Mouse (Mus musculus) limb, embryonic 13.5 days (tissue): ENCODE data around the gene Spag6. TPM values are rescaled to one million over a fixed set of nuclear protein-coding genes. Genes with fewer than 3 reads are reported as not detected.

Experiments used
- ATAC-seq: fragments of 200-750 bp; cut with Nextera tagmentation; 2 replicates; pipeline ENCODE4 v1.8.0; 2017; ENCODE audit warnings: low read depth, moderate number of reproducible peaks, moderate TSS enrichment; ENCODE audit not compliant: low FRiP score
- H3K27ac ChIP-seq: fragments of 300-500 bp; sonication (generic); 2 replicates; pipeline ENCODE4 v1.5.1; 2015; ENCODE audit warnings: inconsistent platforms, mild to moderate bottlenecking, moderate library complexity
- H3K27me3 ChIP-seq: fragments of 300-500 bp; sonication (generic); 2 replicates; pipeline ENCODE4 v1.6.1; 2015; ENCODE audit warnings: mild to moderate bottlenecking, inconsistent platforms
- H3K36me3 ChIP-seq: fragments of 300-500 bp; sonication (generic); 2 replicates; pipeline ENCODE4 v1.6.1; 2015; ENCODE audit warnings: inconsistent platforms, mild to moderate bottlenecking, moderate library complexity
- H3K4me1 ChIP-seq: fragments of 300-500 bp; sonication (generic); 2 replicates; pipeline ENCODE4 v1.6.1; 2015; ENCODE audit warnings: inconsistent platforms
- H3K4me2 ChIP-seq: fragments of 300-500 bp; sonication (generic); replicated peaks from 2 replicates; pipeline ENCODE4 v1.6.1; 2015; ENCODE audit warnings: inconsistent platforms, mild to moderate bottlenecking, moderate library complexity
- H3K4me3 ChIP-seq: fragments of 300-500 bp; sonication (generic); 2 replicates; pipeline ENCODE4 v1.5.1; 2015; ENCODE audit warnings: moderate library complexity, mild to moderate bottlenecking, inconsistent platforms
- H3K9ac ChIP-seq: fragments of 300-500 bp; sonication (generic); 2 replicates; pipeline ENCODE4 v1.6.1; 2015; ENCODE audit warnings: mild to moderate bottlenecking, inconsistent platforms
- H3K9me3 ChIP-seq: fragments of 300-500 bp; sonication (generic); 2 replicates; pipeline ENCODE4 v1.6.1; 2016; ENCODE audit warnings: inconsistent platforms
- WGBS: fragments of 180-500 bp; shearing (Covaris S2); methylation state at CpG from one replicate; pipeline ENCODE4 v1.1.7; 2015; 5-methylcytosine and 5-hydroxymethylcytosine counted together
- polyA plus RNA-seq: library from polyadenylated mRNA; unstranded; fragments of >200 nt; fragmentation: Nextera tagmentation; extraction: Ambion mirVana; gene quantifications from 2 replicates; pipeline ENCODE4 v1.2.1, GENCODE M21; 2015

Spag6 gene
- polyA plus RNA-seq, 1 experiment from 2014 or later: not detected

GRCm38 (mm10) chr2:18689064-18689921, 4.5 kb upstream of the Spag6 start:
- Histone ChIP-seq H3K36me3 (peaks cover 3% of the 10 kb centered on the region), H3K9ac (peak overlapping the region; percentile 59), H3K9me3 (no peaks in the 10 kb centered on the region), H3K4me3 (peak overlapping the region; percentile 50), H3K4me1 (peaks cover 22% of the 10 kb centered on the region), H3K27me3 (peaks cover 73% of the 10 kb centered on the region), H3K4me2 (peak overlapping the region; percentile 77), H3K27ac (no peak overlapping the region)
- peak; percentile 21 for ATAC-seq
- under 1% methylated on average over 51 of the region's 51 CpGs for WGBS

GRCm38 (mm10) chr2:18690055-18690691, 3.7 kb upstream of the Spag6 start:
- WGBS: under 1% methylated on average over 38 of the region's 58 CpGs
- Histone ChIP-seq H3K27ac (no peak overlapping the region), H3K4me3 (peak overlapping the region; percentile 50)

GRCm38 (mm10) chr2:18690756-18691155, 3.1 kb upstream of the Spag6 start:
- Histone ChIP-seq H3K27ac (no peak overlapping the region), H3K27me3 (peaks cover 84% of the 10 kb centered on the region), H3K4me2 (peak overlapping the region; percentile 77), H3K4me1 (peaks cover 22% of the 10 kb centered on the region), H3K9ac (no peak overlapping the region), H3K4me3 (peak overlapping the region; percentile 50; the same call in 1 of the 2 replicates), H3K9me3 (no peaks in the 10 kb centered on the region), H3K36me3 (no peaks in the 10 kb centered on the region)
- ATAC-seq: no peak
- 2% methylated on average over 9 of the region's 9 CpGs for WGBS

More at GRCm38 (mm10) chr2:18690055-18690691, 3.7 kb upstream of the Spag6 start:
- ATAC-seq: peak; percentile 33
- Histone ChIP-seq H3K4me2 (peak overlapping the region; percentile 77), H3K27me3 (peaks cover 81% of the 10 kb centered on the region), H3K36me3 (no peaks in the 10 kb centered on the region), H3K4me1 (peaks cover 22% of the 10 kb centered on the region), H3K9ac (peak overlapping the region; percentile 59), H3K9me3 (no peaks in the 10 kb centered on the region)

- ATAC-seq: no peak
- Histone ChIP-seq H3K9me3 (no peaks in the 10 kb centered on the region), H3K4me1 (peaks cover 22% of the 10 kb centered on the region), H3K4me3 (no peak overlapping the region), H3K27ac (no peak overlapping the region), H3K9ac (no peak overlapping the region), H3K4me2 (no peak overlapping the region), H3K27me3 (peaks cover 79% of the 10 kb centered on the region), H3K36me3 (no peaks in the 10 kb centered on the region)
Measured at GRCm38 (mm10) chr2:18692031-18692430, 1.8 kb upstream of the Spag6 start.

DNA sequence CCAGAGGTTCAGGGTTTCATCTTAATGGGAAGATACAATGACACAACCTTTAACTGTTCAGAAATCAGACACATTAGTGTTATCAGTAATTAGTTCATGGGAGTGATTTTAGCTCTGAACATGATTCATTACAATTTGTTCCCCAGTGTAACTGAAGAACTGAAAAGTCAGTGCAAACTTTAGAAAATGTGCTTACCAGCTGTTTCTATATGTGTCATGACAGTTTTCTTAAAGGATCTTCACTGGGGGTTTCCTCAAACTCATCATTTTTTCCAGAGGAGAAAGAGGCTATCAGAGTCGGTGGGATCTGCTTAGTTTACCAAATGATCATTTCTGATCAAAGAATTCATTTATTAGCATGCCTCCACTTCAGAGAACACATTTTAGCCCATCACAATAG, 1.3 kb upstream of the Spag6 start:
- no peak for ATAC-seq
- Histone ChIP-seq H3K9ac (no peak overlapping the region), H3K9me3 (no peaks in the 10 kb centered on the region), H3K36me3 (no peaks in the 10 kb centered on the region), H3K27ac (no peak overlapping the region), H3K4me2 (no peak overlapping the region), H3K4me3 (no peak overlapping the region), H3K4me1 (peaks cover 22% of the 10 kb centered on the region), H3K27me3 (peaks cover 74% of the 10 kb centered on the region)
- 2% methylated on average over 1 of the region's 1 CpGs for WGBS

GRCm38 (mm10) chr2:18693491-18693870, 351 bp upstream of the Spag6 start:
- no peak overlapping the region for H3K9ac ChIP-seq
- no peaks in the 10 kb centered on the region for H3K36me3 ChIP-seq
- H3K4me1 ChIP-seq: peaks cover 23% of the 10 kb centered on the region
- under 1% methylated on average over 5 of the region's 5 CpGs for WGBS
- peaks cover 73% of the 10 kb centered on the region for H3K27me3 ChIP-seq
- H3K27ac ChIP-seq: no peak overlapping the region
- peak overlapping the region; percentile 66 for H3K4me3 ChIP-seq
- no peaks in the 10 kb centered on the region for H3K9me3 ChIP-seq
- H3K4me2 ChIP-seq: peak overlapping the region; percentile 96
- ATAC-seq: no peak

DNA sequence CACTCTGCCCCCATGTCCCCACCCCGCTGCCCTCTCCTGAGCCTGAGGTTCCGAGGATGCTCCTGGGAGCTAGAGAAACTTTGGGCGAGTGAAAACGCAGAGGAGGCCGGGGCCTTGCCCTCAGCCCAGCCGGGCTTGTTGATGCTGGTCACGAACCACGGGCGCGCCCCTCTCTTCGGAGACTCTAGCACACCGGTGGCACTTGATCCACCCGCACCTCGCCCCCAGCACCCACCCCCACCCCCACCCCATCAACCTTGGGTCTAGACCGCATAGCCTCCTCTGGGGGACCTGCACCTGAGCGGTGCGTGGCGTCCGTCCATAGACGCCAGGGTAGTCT, 749 bp downstream of the Spag6 start:
- Histone ChIP-seq H3K4me2 (peak overlapping the region; percentile 96), H3K4me3 (peak overlapping the region; percentile 66), H3K27me3 (peaks cover 73% of the 10 kb centered on the region), H3K27ac (no peak overlapping the region), H3K9me3 (no peaks in the 10 kb centered on the region), H3K4me1 (peaks cover 22% of the 10 kb centered on the region), H3K9ac (peak overlapping the region; percentile 86), H3K36me3 (no peaks in the 10 kb centered on the region)
- ATAC-seq: no peak
- 0% methylated on average over 20 of the region's 20 CpGs for WGBS

- peak overlapping the region; percentile 96; the same call in 1 of the 2 replicates for H3K4me2 ChIP-seq
- no peak overlapping the region for H3K9ac ChIP-seq
- no peaks in the 10 kb centered on the region for H3K36me3 ChIP-seq
- 4% methylated on average over 8 of the region's 8 CpGs for WGBS
- no peak overlapping the region for H3K27ac ChIP-seq
- no peaks in the 10 kb centered on the region for H3K9me3 ChIP-seq
- H3K4me1 ChIP-seq: peaks cover 16% of the 10 kb centered on the region
- peaks cover 73% of the 10 kb centered on the region for H3K27me3 ChIP-seq
- peak overlapping the region; percentile 66 for H3K4me3 ChIP-seq
- no peak for ATAC-seq
Measured at GRCm38 (mm10) chr2:18695163-18695562, 1.3 kb downstream of the Spag6 start.

DNA sequence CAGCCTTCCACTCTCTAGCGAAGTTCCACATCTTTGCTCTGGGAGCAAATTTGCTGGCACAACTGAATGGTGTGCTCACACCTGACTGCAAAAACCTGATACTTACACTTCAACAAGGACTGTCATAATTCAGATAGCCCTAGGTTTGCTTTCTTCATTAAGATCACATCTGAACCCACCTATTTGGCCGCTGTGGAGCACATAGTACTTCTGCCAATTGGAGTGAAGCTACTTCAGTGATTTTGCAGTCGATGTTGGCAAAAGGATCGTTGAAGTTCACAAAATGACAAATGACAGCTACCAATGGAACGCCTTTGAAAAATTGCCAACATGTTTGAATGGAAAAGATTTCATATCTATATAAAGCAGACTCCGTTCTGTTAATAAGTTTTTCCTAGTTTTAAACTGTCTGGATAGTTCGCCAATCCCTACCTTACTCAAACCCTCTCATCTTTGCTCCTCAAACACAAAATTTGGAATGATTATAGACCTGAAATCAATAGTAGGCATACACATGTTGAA, 1.9 kb downstream of the Spag6 start:
- peaks cover 73% of the 10 kb centered on the region for H3K27me3 ChIP-seq
- no peak for ATAC-seq
- no peak overlapping the region for H3K27ac ChIP-seq
- no peak overlapping the region for H3K4me3 ChIP-seq
- no peaks in the 10 kb centered on the region for H3K36me3 ChIP-seq
- 5% methylated on average over 7 of the region's 7 CpGs for WGBS
- no peak overlapping the region for H3K9ac ChIP-seq
- no peak overlapping the region for H3K4me2 ChIP-seq
- peaks cover 12% of the 10 kb centered on the region for H3K4me1 ChIP-seq
- H3K9me3 ChIP-seq: no peaks in the 10 kb centered on the region

DNA sequence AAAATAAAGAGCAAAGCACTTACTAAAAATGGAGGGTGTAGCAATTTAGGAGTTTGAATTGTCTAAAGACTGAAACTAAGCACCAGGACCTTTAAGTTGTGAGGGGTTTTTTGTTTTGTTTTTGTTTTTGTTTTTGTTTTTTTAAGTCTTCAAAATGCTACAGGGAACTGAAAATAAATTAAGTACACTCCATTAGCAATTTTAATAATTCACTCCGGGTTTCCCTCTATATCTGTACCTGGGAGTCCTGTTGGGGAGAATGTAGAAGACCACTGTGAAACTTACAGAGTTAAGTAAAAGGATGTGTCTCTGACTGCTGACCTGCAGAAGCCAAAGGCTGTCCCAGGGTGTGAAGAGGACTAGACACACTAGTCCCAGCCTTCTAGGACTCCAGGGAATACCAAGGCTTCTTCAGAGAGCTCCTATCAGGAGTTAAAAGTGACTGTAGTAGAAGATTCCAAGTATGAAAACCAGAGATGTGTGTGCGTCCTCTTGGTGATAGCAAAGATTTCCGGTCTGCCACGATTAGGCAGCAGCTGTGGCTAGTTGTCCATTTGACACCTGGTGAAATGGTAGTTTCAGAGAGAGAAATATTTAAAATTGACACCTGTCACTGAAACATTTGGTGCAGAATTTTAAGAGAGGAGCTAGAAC, 3.9 kb downstream of the Spag6 start:
- Histone ChIP-seq H3K27me3 (peaks cover 72% of the 10 kb centered on the region), H3K4me2 (no peak overlapping the region), H3K9ac (no peak overlapping the region), H3K27ac (no peak overlapping the region), H3K4me3 (no peak overlapping the region), H3K9me3 (no peaks in the 10 kb centered on the region), H3K4me1 (peaks cover 12% of the 10 kb centered on the region), H3K36me3 (no peaks in the 10 kb centered on the region)
- no peak for ATAC-seq
- WGBS: 2% methylated on average over 4 of the region's 4 CpGs

DNA sequence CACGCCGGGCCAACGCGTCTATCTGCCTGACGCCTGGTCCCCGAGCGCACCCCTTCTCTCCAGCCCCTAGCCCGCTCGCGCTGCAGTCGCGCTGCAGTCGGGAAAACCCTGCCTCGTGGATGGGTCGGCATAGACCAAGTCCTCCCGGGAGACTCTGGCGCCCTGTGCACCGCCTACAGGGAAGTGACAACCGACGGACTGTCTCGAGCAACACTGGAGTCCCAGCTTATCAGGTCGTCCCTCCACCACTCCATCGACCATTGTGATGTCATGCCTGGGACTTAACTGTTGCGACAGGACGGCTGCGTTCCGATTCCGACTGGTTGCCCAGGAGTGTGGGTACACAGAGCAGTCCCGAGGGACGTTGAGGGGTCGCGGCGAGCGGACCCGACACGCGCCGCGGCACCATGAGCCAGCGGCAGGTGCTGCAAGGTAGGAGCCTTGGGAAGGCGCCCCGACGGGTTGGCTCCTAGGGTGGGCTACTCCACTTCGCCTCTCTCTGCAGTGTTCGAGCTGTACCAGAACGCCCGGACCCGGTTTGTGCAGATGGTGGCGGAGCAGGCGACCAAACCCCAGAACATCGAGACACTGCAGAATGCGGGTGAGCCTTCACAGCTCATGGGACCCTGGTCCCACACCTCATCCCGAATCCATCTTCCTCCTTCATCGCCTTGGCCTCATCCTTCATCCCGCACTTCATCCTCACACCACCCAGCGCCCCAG, 5.0 kb downstream of the Spag6 start:
- Histone ChIP-seq H3K9me3 (no peaks in the 10 kb centered on the region), H3K27ac (no peak overlapping the region), H3K4me2 (peak overlapping the region; percentile 31), H3K36me3 (no peaks in the 10 kb centered on the region), H3K27me3 (peaks cover 67% of the 10 kb centered on the region), H3K4me3 (peak overlapping the region; percentile 19), H3K9ac (no peak overlapping the region), H3K4me1 (peaks cover 10% of the 10 kb centered on the region)
- no peak for ATAC-seq
- WGBS: under 1% methylated on average over 56 of the region's 56 CpGs
